Mouse (Mus musculus): Measurements from ENCODE around the gene Atad1. TPM values are rescaled to one million over a fixed set of nuclear protein-coding genes. Genes with fewer than 3 reads are reported as not detected.

Atad1 gene
- polyA plus RNA-seq, 1 experiment from 2014 or later = 65.0 TPM

DNA sequence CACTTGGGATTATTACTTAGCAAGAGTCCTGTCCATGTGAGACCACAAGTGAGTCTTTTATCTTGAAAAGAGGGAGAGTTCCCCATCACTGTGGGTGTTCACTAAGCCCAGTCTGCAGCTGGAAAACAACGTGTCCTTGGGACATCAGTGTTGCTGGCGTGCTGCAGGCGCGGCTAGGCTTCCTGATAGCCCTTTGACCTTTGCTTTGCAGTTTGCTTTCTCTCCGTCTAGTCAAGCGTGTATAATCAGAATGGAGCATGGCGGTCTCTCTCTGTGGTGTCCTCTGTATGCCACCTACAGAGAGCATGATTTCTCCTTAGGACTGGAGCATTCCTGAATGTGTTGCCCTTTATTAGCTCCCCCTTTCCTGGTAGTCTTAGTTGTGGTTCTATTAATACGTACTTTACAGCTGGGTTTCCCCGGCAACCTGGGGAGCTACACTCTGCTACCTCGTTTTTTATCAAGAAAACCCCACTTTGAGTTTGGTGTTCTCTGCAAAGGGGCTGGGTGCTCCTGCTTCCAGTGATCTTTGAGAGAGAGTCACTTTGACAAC lies 91.5 kb downstream of the Atad1 start:
- 19% methylated on average over 10 of the region's 10 CpGs for WGBS
- H3K27me3 ChIP-seq (ENCODE audit: control insufficient read depth, insufficient read depth, low read length) = no peaks in the 10 kb centered on the region
- peaks cover 0 to 4% of the 10 kb centered on the region in 2 experiments; a peak in 2 of 4 replicates for H3K4me1 ChIP-seq (ENCODE audit: control insufficient read depth in 2 of 2, insufficient read depth in 2 of 2, low read length in 2 of 2)
- ATAC-seq (ENCODE audit: insufficient number of reproducible peaks, insufficient read depth, low FRiP score, low read depth) = no peak
- H3K9me3 ChIP-seq (ENCODE audit: control insufficient read depth, low read length) = no peaks in the 10 kb centered on the region
- H3K36me3 ChIP-seq (ENCODE audit: control insufficient read depth, insufficient read depth, low read length) = 0 out of 2 replicates have a peak, but pooled peaks cover under 1% of the 10 kb centered on the region
- no peak overlapping the region for H3K4me3 ChIP-seq (ENCODE audit: control insufficient read depth in 1 of 2, insufficient read depth in 1 of 2, low read depth in 1 of 2, low read length in 2 of 2)
- no peak overlapping the region for H3K27ac ChIP-seq (replicated peaks in 1 of 2; ENCODE audit: control insufficient read depth in 1 of 2, insufficient read depth in 1 of 2, low read depth in 2 of 2, low read length in 2 of 2)
- H3K4me2 ChIP-seq (ENCODE audit: low read length) = no peak overlapping the region
- H3K9ac ChIP-seq (ENCODE audit: low read length) = no peak overlapping the region

DNA sequence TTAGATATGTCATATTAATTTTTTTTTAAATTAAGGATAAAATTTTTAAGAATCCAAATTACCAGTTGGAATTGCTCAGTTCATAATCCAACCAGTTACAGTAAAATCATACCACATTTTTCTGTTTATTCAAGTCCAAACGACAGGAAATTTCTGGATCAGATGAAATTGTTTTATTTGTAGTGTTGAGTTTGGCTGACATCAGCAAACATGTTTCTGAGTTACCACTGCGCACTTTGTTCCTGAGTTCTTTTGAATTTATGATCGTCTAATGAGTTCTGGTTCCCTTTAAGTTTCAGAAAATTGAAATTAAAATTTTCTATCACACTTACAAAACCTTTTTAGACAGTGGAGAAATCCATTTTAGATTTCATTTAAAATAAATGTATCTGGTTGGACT lies 93.2 kb downstream of the Atad1 start:
- ATAC-seq (ENCODE audit: insufficient number of reproducible peaks, insufficient read depth, low FRiP score, low read depth) = no peak
- 92% methylated on average over 3 of the region's 3 CpGs for WGBS

DNA sequence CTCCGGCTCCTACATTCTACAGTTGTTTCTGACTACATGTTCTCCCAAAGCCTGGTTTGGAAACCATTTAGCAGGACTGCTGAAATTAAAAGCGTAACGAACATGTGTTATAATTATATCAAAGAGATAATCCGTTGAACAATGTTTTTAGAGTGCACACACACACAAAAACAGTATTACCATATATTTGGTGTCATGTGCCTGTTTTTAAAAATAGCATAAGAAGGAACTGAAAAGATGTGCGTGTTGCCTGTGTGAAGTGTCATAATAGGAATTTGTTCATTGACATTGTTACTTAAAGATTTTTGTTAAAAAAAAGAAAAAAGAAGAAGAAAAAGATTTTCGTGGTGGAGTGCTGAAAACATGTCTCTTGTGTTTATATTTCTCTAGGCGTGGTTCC lies 93.6 kb downstream of the Atad1 start:
- 90% methylated on average over 7 of the region's 7 CpGs for whole genome bisulfite sequencing
- Histone ChIP-seq H3K4me3 (ENCODE audit: control insufficient read depth in 1 of 2, insufficient read depth in 1 of 2, low read depth in 1 of 2, low read length in 2 of 2) (no peak overlapping the region), H3K27me3 (ENCODE audit: control insufficient read depth, insufficient read depth, low read length) (no peaks in the 10 kb centered on the region), H3K4me2 (ENCODE audit: low read length) (no peak overlapping the region), H3K4me1 (ENCODE audit: control insufficient read depth in 2 of 2, insufficient read depth in 2 of 2, low read length in 2 of 2) (peaks cover 0 to 4% of the 10 kb centered on the region in 2 experiments; a peak in 2 of 4 replicates), H3K9ac (ENCODE audit: low read length) (no peak overlapping the region), H3K9me3 (ENCODE audit: control insufficient read depth, low read length) (no peaks in the 10 kb centered on the region), H3K36me3 (ENCODE audit: control insufficient read depth, insufficient read depth, low read length) (0 out of 2 replicates have a peak, but pooled peaks cover 5% of the 10 kb centered on the region), H3K27ac (replicated peaks in 1 of 2; ENCODE audit: control insufficient read depth in 1 of 2, insufficient read depth in 1 of 2, low read depth in 2 of 2, low read length in 2 of 2) (no peak overlapping the region)
- no peak for ATAC-seq (ENCODE audit: insufficient number of reproducible peaks, insufficient read depth, low FRiP score, low read depth)

More for the DNA sequence above, 93.2 kb downstream of the Atad1 start:
- peaks cover 0 to 4% of the 10 kb centered on the region in 2 experiments; a peak in 2 of 4 replicates for H3K4me1 ChIP-seq (ENCODE audit: control insufficient read depth in 2 of 2, insufficient read depth in 2 of 2, low read length in 2 of 2)
- no peaks in the 10 kb centered on the region for H3K9me3 ChIP-seq (ENCODE audit: control insufficient read depth, low read length)
- no peak overlapping the region for H3K4me2 ChIP-seq (ENCODE audit: low read length)
- no peak overlapping the region for H3K9ac ChIP-seq (ENCODE audit: low read length)
- no peak overlapping the region for H3K27ac ChIP-seq (replicated peaks in 1 of 2; ENCODE audit: control insufficient read depth in 1 of 2, insufficient read depth in 1 of 2, low read depth in 2 of 2, low read length in 2 of 2)
- H3K4me3 ChIP-seq (ENCODE audit: control insufficient read depth in 1 of 2, insufficient read depth in 1 of 2, low read depth in 1 of 2, low read length in 2 of 2) = no peak overlapping the region
- H3K27me3 ChIP-seq (ENCODE audit: control insufficient read depth, insufficient read depth, low read length) = no peaks in the 10 kb centered on the region
- H3K36me3 ChIP-seq (ENCODE audit: control insufficient read depth, insufficient read depth, low read length) = 0 out of 2 replicates have a peak, but pooled peaks cover 5% of the 10 kb centered on the region

DNA sequence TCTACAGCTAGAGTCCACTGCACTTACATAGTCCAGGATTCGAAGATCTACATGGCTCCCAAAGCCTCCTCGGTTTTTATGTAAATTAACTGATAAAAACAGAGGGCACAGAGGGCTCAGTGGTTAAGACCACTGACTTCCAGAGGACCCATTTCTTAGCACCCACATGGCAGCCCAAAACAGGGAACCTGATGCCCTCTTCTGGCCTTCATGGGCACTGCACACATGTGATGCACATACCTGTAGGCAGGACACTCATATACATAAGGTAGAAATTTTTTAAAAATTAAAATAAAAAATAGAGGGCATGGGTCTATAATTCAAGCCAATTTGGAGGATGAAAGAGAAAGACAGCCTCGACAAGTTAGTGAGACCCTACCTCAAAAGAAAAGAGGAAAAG lies 95.9 kb downstream of the Atad1 start:
- ATAC-seq (ENCODE audit: insufficient number of reproducible peaks, insufficient read depth, low FRiP score, low read depth) = no peak
- Histone ChIP-seq H3K4me3 (ENCODE audit: control insufficient read depth in 1 of 2, insufficient read depth in 1 of 2, low read depth in 1 of 2, low read length in 2 of 2) (no peak overlapping the region), H3K9ac (ENCODE audit: low read length) (no peak overlapping the region), H3K27ac (replicated peaks in 1 of 2; ENCODE audit: control insufficient read depth in 1 of 2, insufficient read depth in 1 of 2, low read depth in 2 of 2, low read length in 2 of 2) (no peak overlapping the region), H3K36me3 (ENCODE audit: control insufficient read depth, insufficient read depth, low read length) (0 out of 2 replicates have a peak, but pooled peaks cover 5% of the 10 kb centered on the region), H3K27me3 (ENCODE audit: control insufficient read depth, insufficient read depth, low read length) (no peaks in the 10 kb centered on the region), H3K4me2 (ENCODE audit: low read length) (no peak overlapping the region), H3K9me3 (ENCODE audit: control insufficient read depth, low read length) (no peaks in the 10 kb centered on the region), H3K4me1 (ENCODE audit: control insufficient read depth in 2 of 2, insufficient read depth in 2 of 2, low read length in 2 of 2) (peaks cover 1 to 4% of the 10 kb centered on the region in 2 experiments; a peak in 3 of 4 replicates)
- WGBS = 84% methylated on average over 3 of the region's 3 CpGs

DNA sequence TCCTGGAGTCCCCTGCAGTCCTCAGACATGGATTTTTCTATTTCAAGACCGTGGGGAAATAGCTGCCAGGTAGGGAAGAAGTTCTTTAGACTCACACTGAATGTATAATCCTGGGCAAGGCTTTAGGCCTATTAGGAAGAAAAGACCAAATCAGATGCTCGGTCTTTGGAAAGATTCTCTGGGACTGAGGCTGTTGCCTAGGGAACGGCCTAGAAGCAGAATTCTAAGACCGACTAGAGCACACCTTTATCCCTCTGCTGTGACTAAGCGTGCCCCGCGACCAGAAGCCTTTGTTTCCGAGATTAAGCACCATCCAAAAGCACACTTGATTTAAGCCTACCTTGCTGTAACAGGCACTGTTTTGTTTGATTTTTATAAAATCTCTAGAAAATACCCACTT lies 97.6 kb downstream of the Atad1 start:
- H3K36me3 ChIP-seq (ENCODE audit: control insufficient read depth, insufficient read depth, low read length) = 0 out of 2 replicates have a peak, but pooled peaks cover 5% of the 10 kb centered on the region

DNA sequence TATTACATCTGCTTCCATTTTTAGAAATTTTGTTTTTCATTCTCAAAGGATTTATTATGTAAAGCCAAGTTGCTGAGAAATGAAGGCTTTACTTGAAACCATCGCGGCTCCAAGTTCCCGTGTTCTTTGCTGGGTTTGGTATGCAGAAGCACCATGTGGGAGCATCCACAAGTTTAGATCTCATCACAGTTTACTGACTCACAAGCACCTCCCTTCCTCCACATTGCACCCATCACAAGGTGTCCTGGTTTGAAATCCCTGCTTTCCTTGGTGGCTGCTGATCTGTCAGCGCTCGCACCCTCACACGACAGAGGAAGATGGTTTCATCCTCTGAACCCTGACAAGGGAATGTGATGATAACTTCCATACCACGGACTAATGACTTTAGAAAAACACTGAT lies 98.1 kb downstream of the Atad1 start:
- Histone ChIP-seq H3K27ac (replicated peaks in 1 of 2; ENCODE audit: control insufficient read depth in 1 of 2, insufficient read depth in 1 of 2, low read depth in 2 of 2, low read length in 2 of 2) (no peak overlapping the region), H3K4me1 (ENCODE audit: control insufficient read depth in 2 of 2, insufficient read depth in 2 of 2, low read length in 2 of 2) (peaks cover 13 to 20% of the 10 kb centered on the region in 2 experiments), H3K9ac (ENCODE audit: low read length) (no peak overlapping the region), H3K36me3 (ENCODE audit: control insufficient read depth, insufficient read depth, low read length) (0 out of 2 replicates have a peak, but pooled peaks cover 5% of the 10 kb centered on the region), H3K27me3 (ENCODE audit: control insufficient read depth, insufficient read depth, low read length) (no peaks in the 10 kb centered on the region), H3K9me3 (ENCODE audit: control insufficient read depth, low read length) (no peaks in the 10 kb centered on the region), H3K4me2 (ENCODE audit: low read length) (no peak overlapping the region), H3K4me3 (ENCODE audit: control insufficient read depth in 1 of 2, insufficient read depth in 1 of 2, low read depth in 1 of 2, low read length in 2 of 2) (no peak overlapping the region)
- WGBS = 76% methylated on average over 7 of the region's 7 CpGs
- ATAC-seq (ENCODE audit: insufficient number of reproducible peaks, insufficient read depth, low FRiP score, low read depth) = no peak

More for the DNA sequence above, 97.6 kb downstream of the Atad1 start:
- Histone ChIP-seq H3K9ac (ENCODE audit: low read length) (no peak overlapping the region), H3K27me3 (ENCODE audit: control insufficient read depth, insufficient read depth, low read length) (no peaks in the 10 kb centered on the region), H3K9me3 (ENCODE audit: control insufficient read depth, low read length) (no peaks in the 10 kb centered on the region), H3K27ac (replicated peaks in 1 of 2; ENCODE audit: control insufficient read depth in 1 of 2, insufficient read depth in 1 of 2, low read depth in 2 of 2, low read length in 2 of 2) (no peak overlapping the region), H3K4me2 (ENCODE audit: low read length) (no peak overlapping the region), H3K4me1 (ENCODE audit: control insufficient read depth in 2 of 2, insufficient read depth in 2 of 2, low read length in 2 of 2) (peaks cover 11 to 18% of the 10 kb centered on the region in 2 experiments), H3K4me3 (ENCODE audit: control insufficient read depth in 1 of 2, insufficient read depth in 1 of 2, low read depth in 1 of 2, low read length in 2 of 2) (no peak overlapping the region)
- 87% methylated on average over 8 of the region's 8 CpGs for WGBS
- no peak for ATAC-seq (ENCODE audit: insufficient number of reproducible peaks, insufficient read depth, low FRiP score, low read depth)

DNA sequence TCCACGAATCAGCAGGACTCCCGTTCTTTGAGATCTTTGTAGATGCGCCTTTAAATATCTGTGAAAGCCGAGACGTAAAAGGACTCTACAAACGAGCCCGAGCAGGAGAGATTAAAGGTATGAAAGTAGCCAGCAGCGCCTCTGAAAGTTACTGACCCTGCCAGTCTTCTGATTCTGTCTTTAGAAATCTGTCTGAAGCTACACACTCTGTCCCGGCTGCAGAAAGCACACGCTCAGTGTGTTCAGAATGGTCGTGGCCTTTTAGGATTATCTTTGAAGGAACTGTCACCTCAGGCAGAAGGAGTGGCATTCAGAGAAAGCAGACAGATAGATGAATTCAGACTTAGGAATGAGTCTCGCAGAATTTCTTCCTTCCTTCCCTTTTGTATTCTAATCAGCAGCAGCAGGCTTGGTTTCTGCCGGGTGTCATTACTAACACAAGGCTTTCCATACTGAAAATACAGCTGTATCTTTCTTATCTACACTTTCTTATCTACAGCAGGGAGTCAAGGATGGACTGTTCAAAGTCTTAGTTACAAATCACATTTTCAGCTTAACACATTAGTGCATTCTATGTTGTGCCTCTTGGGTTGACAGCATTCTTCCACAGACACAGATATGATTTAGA lies 101.2 kb downstream of the Atad1 start:
- 17% methylated on average over 13 of the region's 13 CpGs for WGBS
- Histone ChIP-seq H3K4me2 (ENCODE audit: low read length) (peak overlapping the region; percentile 51), H3K4me1 (ENCODE audit: control insufficient read depth in 2 of 2, insufficient read depth in 2 of 2, low read length in 2 of 2) (peaks cover 13 to 20% of the 10 kb centered on the region in 2 experiments), H3K27ac (replicated peaks in 1 of 2; ENCODE audit: control insufficient read depth in 1 of 2, insufficient read depth in 1 of 2, low read depth in 2 of 2, low read length in 2 of 2) (no peak overlapping the region), H3K27me3 (ENCODE audit: control insufficient read depth, insufficient read depth, low read length) (no peaks in the 10 kb centered on the region), H3K9me3 (ENCODE audit: control insufficient read depth, low read length) (no peaks in the 10 kb centered on the region), H3K36me3 (ENCODE audit: control insufficient read depth, insufficient read depth, low read length) (0 out of 2 replicates have a peak, but pooled peaks cover 5% of the 10 kb centered on the region), H3K9ac (ENCODE audit: low read length) (peak overlapping the region; percentile 2; the same call in 1 of the 2 replicates), H3K4me3 (ENCODE audit: control insufficient read depth in 1 of 2, insufficient read depth in 1 of 2, low read depth in 1 of 2, low read length in 2 of 2) (no peak overlapping the region)
- ATAC-seq (ENCODE audit: insufficient number of reproducible peaks, insufficient read depth, low FRiP score, low read depth) = no peak

Measured in heart, embryonic 14.5 days (tissue).